Mouse (Mus musculus) neural tube, embryonic 11.5 days (tissue): ENCODE data around the gene Sel1l2. TPM values are rescaled to one million over a fixed set of nuclear protein-coding genes. Genes with fewer than 3 reads are reported as not detected.

Experiments used
- ATAC-seq: fragments of 200-750 bp; cut with Nextera tagmentation; 2 replicates; pipeline ENCODE4 v1.8.0; 2017; ENCODE audit warnings: moderate number of reproducible peaks, mild to moderate bottlenecking, moderate TSS enrichment, moderate library complexity; ENCODE audit not compliant: insufficient read depth, low FRiP score, low TSS enrichment
- DNase-seq: peaks from one replicate; pipeline ENCODE4 v3.0.0-alpha.2; 2015; ENCODE audit warnings: low spot score
- H3K27ac ChIP-seq: fragments of 300-500 bp; sonication (generic); 2 replicates; pipeline ENCODE4 v1.5.1; 2014; ENCODE audit warnings: low read depth, mild to moderate bottlenecking, low read length
- H3K27me3 ChIP-seq: fragments of 300-500 bp; sonication (generic); 2 replicates; pipeline ENCODE4 v1.6.1; 2014; ENCODE audit warnings: mild to moderate bottlenecking, low read length, mixed read lengths; ENCODE audit not compliant: control insufficient read depth, insufficient read depth
- H3K36me3 ChIP-seq: fragments of 300-500 bp; sonication (generic); 2 replicates; pipeline ENCODE4 v1.6.1; 2014; ENCODE audit warnings: mild to moderate bottlenecking, low read length, moderate library complexity, mixed read lengths; ENCODE audit not compliant: control insufficient read depth, insufficient read depth
- H3K4me1 ChIP-seq: fragments of 300-500 bp; sonication (generic); 2 replicates; pipeline ENCODE4 v1.6.1; 2014; ENCODE audit warnings: low read length, mixed read lengths; ENCODE audit not compliant: control insufficient read depth, insufficient read depth
- H3K4me2 ChIP-seq: fragments of 300-500 bp; sonication (generic); 2 replicates; pipeline ENCODE4 v1.6.1; 2014; ENCODE audit warnings: low read depth, mild to moderate bottlenecking, moderate library complexity
- H3K4me3 ChIP-seq: fragments of 300-500 bp; sonication (generic); 2 replicates; pipeline ENCODE4 v1.5.1; 2014; ENCODE audit warnings: low read depth, low read length
- H3K9ac ChIP-seq: fragments of 300-500 bp; sonication (generic); 2 replicates; pipeline ENCODE4 v1.6.1; 2014; ENCODE audit warnings: mild to moderate bottlenecking, low read length
- H3K9me3 ChIP-seq: fragments of 300-500 bp; sonication (generic); 2 replicates; pipeline ENCODE4 v1.6.1; 2016; ENCODE audit warnings: low read length; ENCODE audit not compliant: control insufficient read depth
- WGBS: fragments of 180-500 bp; shearing (Covaris S2); extraction: QIAGEN DNeasy Blood & Tissue Kit; methylation state at CpG from one replicate; pipeline ENCODE4 v1.1.7; 2014; 5-methylcytosine and 5-hydroxymethylcytosine counted together
- polyA plus RNA-seq: library from polyadenylated mRNA; unstranded; fragments of >200 nt; fragmentation: Nextera tagmentation; extraction: Ambion mirVana; gene quantifications from 2 replicates; pipeline ENCODE4 v1.2.1, GENCODE M21; 2014

The Sel1l2 gene
- polyA plus RNA-seq = not detected in 2 replicates

DNA sequence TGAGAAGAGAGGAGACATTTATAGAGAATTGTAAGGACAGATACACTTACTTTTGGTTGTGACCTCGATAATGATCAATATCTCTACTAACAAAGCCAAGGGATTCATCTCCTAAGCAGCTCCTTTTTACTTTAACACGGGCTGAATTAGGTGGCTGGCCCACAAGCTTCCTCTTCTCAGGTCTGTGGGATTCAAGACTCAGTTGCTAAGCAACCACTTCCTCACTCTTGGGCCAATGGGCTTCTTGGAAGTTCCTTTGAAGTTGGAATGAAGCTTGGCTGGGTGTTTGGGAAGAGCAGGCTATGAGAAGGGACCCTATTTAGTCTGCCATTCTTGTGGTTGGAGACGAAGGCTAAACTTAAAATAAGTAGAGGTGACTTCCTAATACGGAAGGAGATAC is at the start of gene Sel1l2:
Sel1l2 (minus strand) TSS at position 182 of the 400 bp plus-strand sequence.
- Histone ChIP-seq H3K4me3 (no peak within 1 kb of the TSS), H3K36me3 (no peaks in the 10 kb centered on the region), H3K4me2 (no peak within 1 kb of the TSS), H3K27me3 (no peaks in the 10 kb centered on the region), H3K9me3 (no peaks in the 10 kb centered on the region), H3K9ac (no peak within 1 kb of the TSS), H3K27ac (no peak within 1 kb of the TSS), H3K4me1 (no peaks in the 10 kb centered on the region)
- ATAC-seq = no peak
- WGBS = 27% methylated on average over 4 of the region's 4 CpGs
- DNase-seq = no peak

DNA sequence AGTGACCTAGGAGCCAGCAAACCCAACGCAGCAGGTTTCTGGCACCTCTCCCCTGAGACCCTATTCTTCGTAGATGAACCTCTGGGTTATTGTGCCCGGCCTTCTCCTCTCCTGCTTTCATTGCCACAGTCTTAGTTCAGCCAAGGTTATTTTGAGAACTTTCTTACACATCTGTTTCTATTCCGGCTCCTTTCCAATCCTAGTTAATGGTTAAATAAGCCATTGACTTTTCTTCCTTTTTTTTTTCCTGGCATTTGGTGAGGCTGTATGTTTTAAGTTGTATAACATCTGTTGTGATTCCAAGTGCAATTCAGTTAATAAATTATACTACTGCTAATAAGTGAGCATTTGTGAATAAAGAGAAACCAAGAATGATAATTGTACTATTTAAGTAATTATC is 49.6 kb upstream of the Sel1l2 start:
- no peaks in the 10 kb centered on the region for H3K4me1 ChIP-seq
- H3K36me3 ChIP-seq = no peaks in the 10 kb centered on the region
- H3K27me3 ChIP-seq = no peaks in the 10 kb centered on the region
- no peak overlapping the region for H3K9ac ChIP-seq
- no peak overlapping the region for H3K27ac ChIP-seq
- no peak overlapping the region for H3K4me2 ChIP-seq
- no peaks in the 10 kb centered on the region for H3K9me3 ChIP-seq
- ATAC-seq (no peak), DNase-seq (no peak)
- H3K4me3 ChIP-seq = no peak overlapping the region
- WGBS = 75% methylated on average over 4 of the region's 4 CpGs

DNA sequence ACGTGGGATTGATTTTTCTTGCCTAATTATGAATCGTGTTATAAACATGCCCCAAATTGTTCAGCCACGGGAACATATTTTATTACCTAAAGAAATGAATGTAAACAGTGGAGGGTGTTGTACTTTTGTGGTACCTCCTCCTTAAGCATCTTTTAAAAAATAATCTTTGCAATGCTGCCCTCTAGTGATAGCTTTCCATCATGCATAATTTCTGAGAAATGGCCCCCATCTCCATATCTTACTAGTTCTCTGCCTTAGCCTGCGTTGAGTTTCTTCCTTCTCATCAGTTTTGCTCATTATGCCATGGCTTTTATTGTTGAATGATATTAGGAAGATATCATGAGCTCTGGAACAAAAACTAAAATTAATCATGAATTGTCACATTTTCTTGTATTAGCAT is 37.8 kb upstream of the Sel1l2 start:
- H3K4me1 ChIP-seq = no peaks in the 10 kb centered on the region
- ATAC-seq = peak; percentile 66
- no peaks in the 10 kb centered on the region for H3K9me3 ChIP-seq
- no peak overlapping the region for H3K4me2 ChIP-seq
- H3K36me3 ChIP-seq = no peaks in the 10 kb centered on the region
- no peak for DNase-seq
- H3K27me3 ChIP-seq = no peaks in the 10 kb centered on the region
- H3K9ac ChIP-seq = no peak overlapping the region
- no peak overlapping the region for H3K4me3 ChIP-seq
- 24% methylated on average over 4 of the region's 4 CpGs for WGBS
- no peak overlapping the region for H3K27ac ChIP-seq

DNA sequence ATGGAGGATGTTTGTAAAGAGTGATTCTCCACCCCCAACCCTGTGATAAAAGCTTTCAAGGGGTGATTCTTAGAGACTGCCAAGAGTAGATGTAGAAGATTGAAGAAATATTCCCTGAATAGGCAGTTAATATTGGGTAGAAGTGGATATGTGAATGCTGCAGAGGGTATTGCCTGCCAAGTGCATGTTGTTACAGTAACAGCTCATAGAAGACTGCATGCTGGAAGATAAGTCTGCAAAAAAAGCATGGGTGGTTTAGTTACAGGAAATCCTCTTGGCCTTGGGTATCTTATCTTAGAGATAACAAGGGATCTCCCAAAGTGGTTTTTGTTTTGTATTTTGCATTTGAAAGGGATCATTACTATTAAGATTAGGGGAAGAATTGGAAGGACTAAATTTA is 36.3 kb upstream of the Sel1l2 start:
- Histone ChIP-seq H3K27me3 (no peaks in the 10 kb centered on the region), H3K27ac (no peak overlapping the region), H3K4me1 (no peaks in the 10 kb centered on the region), H3K9ac (no peak overlapping the region), H3K4me2 (no peak overlapping the region), H3K36me3 (no peaks in the 10 kb centered on the region), H3K9me3 (no peaks in the 10 kb centered on the region), H3K4me3 (no peak overlapping the region)
- no peak for ATAC-seq
- no peak for DNase-seq

DNA sequence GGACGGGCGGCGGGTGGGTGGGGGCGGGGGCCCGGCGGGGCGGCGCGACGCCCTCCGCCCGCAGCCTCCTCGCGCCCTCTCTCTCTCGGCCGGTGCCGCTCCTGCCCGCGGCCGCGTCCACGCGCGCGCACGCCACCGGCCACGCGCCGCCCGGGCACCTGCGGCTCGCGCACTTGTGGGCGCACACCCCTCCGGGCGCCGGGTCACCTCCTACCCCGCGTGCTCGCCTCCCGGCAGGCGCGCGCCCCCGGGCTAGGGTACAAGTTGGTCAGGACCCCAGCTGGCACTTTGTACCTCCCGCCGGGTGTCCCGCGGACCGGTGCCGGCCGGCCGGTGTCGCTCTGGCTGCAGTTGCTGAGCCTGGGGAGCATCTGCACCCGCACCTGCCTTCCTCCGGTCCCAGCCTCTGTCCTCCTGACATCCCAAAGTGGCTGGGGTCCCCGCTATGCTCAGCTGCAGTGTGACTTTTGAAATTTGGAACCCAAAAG is 6.3 kb upstream of the Sel1l2 start:
- DNase-seq (peak; percentile 62), ATAC-seq (peak; percentile 74)
- Histone ChIP-seq H3K27ac (no peak overlapping the region), H3K9ac (peak overlapping the region; percentile 67), H3K4me2 (peak overlapping the region; percentile 84), H3K36me3 (no peaks in the 10 kb centered on the region), H3K27me3 (no peaks in the 10 kb centered on the region), H3K4me1 (no peaks in the 10 kb centered on the region), H3K9me3 (no peaks in the 10 kb centered on the region), H3K4me3 (peak overlapping the region; percentile 78)
- WGBS = under 1% methylated on average over 33 of the region's 58 CpGs

DNA sequence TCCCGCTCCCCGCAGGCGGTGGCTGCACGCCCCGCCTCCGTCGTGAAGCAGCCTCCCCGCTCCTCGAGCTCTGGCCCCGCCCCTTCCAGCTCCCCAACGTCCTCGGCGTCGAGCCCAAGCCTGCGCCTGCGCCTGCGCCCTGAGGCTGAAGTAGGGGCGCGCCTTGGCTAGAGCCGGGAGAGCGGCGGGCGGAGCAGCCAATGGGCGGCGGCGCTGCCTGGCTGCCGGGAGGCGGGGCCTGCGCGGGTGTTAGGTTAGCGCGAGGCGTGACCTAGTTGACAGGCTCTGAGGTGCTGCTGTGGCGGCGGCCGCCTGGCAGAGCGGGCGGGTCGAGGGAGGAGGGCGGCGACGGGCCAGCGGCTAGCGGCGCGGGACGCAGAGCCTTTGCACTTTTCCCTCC is 5.7 kb upstream of the Sel1l2 start, which contains the start of gene Macrod2:
Macrod2 (plus strand) TSS at position 131 of the 400 bp plus-strand sequence.
- WGBS = under 1% methylated on average over 38 of the region's 47 CpGs
- Histone ChIP-seq H3K4me2 (peak within 1 kb of the TSS; percentile 84), H3K27me3 (no peaks in the 10 kb centered on the region), H3K9me3 (no peaks in the 10 kb centered on the region), H3K9ac (peak within 1 kb of the TSS; percentile 67), H3K36me3 (no peaks in the 10 kb centered on the region), H3K4me1 (no peaks in the 10 kb centered on the region), H3K4me3 (peak within 1 kb of the TSS; percentile 78), H3K27ac (no peak within 1 kb of the TSS)
- DNase-seq (peak; percentile 99), ATAC-seq (peak; percentile 99)

DNA sequence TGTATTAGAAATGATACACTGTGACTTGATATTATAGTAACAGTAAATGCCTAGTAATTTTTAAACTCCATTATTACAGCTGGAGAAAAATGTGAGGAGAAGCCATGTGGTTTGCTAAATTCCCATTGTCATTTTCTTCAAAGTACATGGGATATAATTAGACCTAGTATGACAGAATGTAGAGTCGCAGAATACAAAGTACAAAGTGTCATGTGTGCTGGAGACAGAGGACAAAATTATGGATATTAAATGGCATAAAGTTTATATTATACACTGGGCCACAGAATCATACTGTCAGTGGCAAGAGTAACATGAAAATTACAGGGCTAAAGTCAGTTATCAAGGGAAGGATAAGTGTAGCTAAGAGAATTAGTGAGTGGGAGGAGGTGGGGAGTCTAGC is 24.7 kb downstream of the Sel1l2 start:
- H3K36me3 ChIP-seq = no peaks in the 10 kb centered on the region
- no peaks in the 10 kb centered on the region for H3K4me1 ChIP-seq
- no peak overlapping the region for H3K4me3 ChIP-seq
- DNase-seq (no peak), ATAC-seq (no peak)
- no peak overlapping the region for H3K9ac ChIP-seq
- no peaks in the 10 kb centered on the region for H3K9me3 ChIP-seq
- 89% methylated on average over 1 of the region's 1 CpGs for WGBS
- no peak overlapping the region for H3K4me2 ChIP-seq
- H3K27me3 ChIP-seq = no peaks in the 10 kb centered on the region
- H3K27ac ChIP-seq = no peak overlapping the region

DNA sequence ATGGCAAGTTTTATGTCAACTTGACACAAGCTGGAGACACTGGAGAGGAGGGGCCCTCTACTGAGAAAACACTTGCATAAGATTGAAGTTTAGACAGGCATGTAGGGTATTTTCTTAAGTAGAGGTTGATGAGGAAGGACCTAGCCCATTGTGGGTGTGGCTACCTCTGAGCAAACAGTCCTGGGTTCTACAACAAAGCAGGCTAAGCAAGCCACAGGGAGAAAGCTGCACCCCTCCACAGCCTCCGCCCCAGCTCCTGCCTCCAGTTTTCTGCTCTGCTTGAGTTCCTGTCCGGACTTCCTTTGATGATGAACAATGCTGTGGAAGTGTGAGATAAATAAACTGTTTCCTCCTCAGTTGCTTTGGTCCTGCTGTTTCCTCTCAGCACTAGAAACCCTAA is 29.6 kb downstream of the Sel1l2 start:
- H3K4me1 ChIP-seq = no peaks in the 10 kb centered on the region
- ATAC-seq (no peak), DNase-seq (no peak)
- no peak overlapping the region for H3K9ac ChIP-seq
- H3K4me3 ChIP-seq = no peak overlapping the region
- H3K36me3 ChIP-seq = no peaks in the 10 kb centered on the region
- H3K27me3 ChIP-seq = no peaks in the 10 kb centered on the region
- no peak overlapping the region for H3K4me2 ChIP-seq
- H3K9me3 ChIP-seq = no peaks in the 10 kb centered on the region
- H3K27ac ChIP-seq = no peak overlapping the region
- WGBS = 56% methylated on average over 2 of the region's 2 CpGs

DNA sequence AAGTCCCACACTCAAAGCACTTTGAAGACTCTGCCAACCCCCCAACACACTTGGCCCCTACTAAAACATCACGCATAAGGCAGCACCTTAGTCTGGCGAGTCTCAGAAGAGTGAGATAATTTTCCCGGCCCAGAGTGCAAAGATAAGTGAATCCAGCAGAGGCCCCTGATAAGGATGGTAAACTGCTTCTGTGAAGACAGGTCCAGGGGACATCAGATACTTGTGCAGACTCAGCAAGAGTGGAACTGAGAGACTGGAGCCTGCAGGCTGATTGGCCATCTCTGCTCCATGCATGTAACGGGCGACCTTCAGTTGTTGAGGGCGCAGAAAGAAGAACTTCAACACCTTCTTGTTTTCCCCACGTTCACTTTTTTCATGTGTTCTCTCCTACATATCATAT is 47.1 kb downstream of the Sel1l2 start:
- Histone ChIP-seq H3K9ac (no peak overlapping the region), H3K9me3 (no peaks in the 10 kb centered on the region), H3K27ac (no peak overlapping the region), H3K4me2 (no peak overlapping the region), H3K4me1 (no peaks in the 10 kb centered on the region), H3K27me3 (no peaks in the 10 kb centered on the region), H3K4me3 (no peak overlapping the region), H3K36me3 (no peaks in the 10 kb centered on the region)
- DNase-seq = no peak
- 91% methylated on average over 7 of the region's 7 CpGs for WGBS
- no peak for ATAC-seq
